Mouse (Mus musculus) small intestine, adult 2 months (tissue): ENCODE measurements around the gene Adgrb3.

Experiments
- CTCF ChIP-seq: fragments of 200-500 bp; IDR thresholded peaks from 2 replicates; pipeline ENCODE4 v1.5.1; 2012; ENCODE audit warnings: low read depth, mild to moderate bottlenecking, control low read depth, inconsistent platforms, low read length, moderate library complexity, mixed read lengths; ENCODE audit not compliant: insufficient replicate concordance, insufficient read length; ENCODE audit errors: extremely low read depth
- POLR2A ChIP-seq: fragments of 200-500 bp; IDR thresholded peaks from 2 replicates; pipeline ENCODE4 v1.6.1; 2012; ENCODE audit warnings: low read depth, mild to moderate bottlenecking, control low read depth, inconsistent platforms, low read length, moderate library complexity

- TF ChIP-seq CTCF (no peak), POLR2A (no peak)
Observed at GRCm38 (mm10) chr1:25824626-25825025, 4.9 kb downstream of the Adgrb3 start.
